Comparison of ENCODE assay signal across 24 mouse cellular contexts in genomic region chr2:50072158-50072557, GRCm38 (mm10). TPM values are rescaled to one million over a fixed set of nuclear protein-coding genes. Genes with fewer than 3 reads are reported as not detected.
DNase-seq lines count a peak whose midpoint lies in the region; TF ChIP-seq lines count a peak whose summit lies in the region.
"Had no signal": no experiment of that assay in that cellular context is flagged by ENCODE, and none has a peak within 500 bp of the region (broad histone marks: within the 10 kb centered on the region; RNA-seq: fewer than 3 reads in every experiment).

No protein-coding gene starts in this region.

- H3K4me1 ChIP-seq in heart, embryonic 10.5 days, result peaks cover 23% of the 10 kb centered on the region; the same call in 1 of the 2 replicates
- H3K4me1 ChIP-seq: embryonic facial prominence, embryonic 13.5 days; embryonic facial prominence, embryonic 15.5 days had no signal

- TF ChIP-seq CTCF in C2C12 (IDR thresholded peaks at IDR 0.05; ENCODE audit: control insufficient read depth, insufficient read depth, insufficient read length), result no peak

- H3K27ac ChIP-seq in heart, embryonic 10.5 days, result no peak overlapping the region
- H3K27ac ChIP-seq: embryonic facial prominence, embryonic 13.5 days; embryonic facial prominence, embryonic 15.5 days; forebrain, embryonic 10.5 days; forebrain, embryonic 12.5 days had no signal

- H3K27me3 ChIP-seq in heart, embryonic 10.5 days (ENCODE audit: insufficient read depth, poor library complexity, severe bottlenecking), result no peaks in the 10 kb centered on the region
- no peaks in the 10 kb centered on the region for H3K27me3 ChIP-seq in C2C12 (ENCODE audit: control insufficient read depth, insufficient read depth, insufficient read length)
- H3K27me3 ChIP-seq: embryonic facial prominence, embryonic 13.5 days; embryonic facial prominence, embryonic 15.5 days had no signal

- no peaks in the 10 kb centered on the region for H3K36me3 ChIP-seq in heart, embryonic 10.5 days
- no peaks in the 10 kb centered on the region for H3K36me3 ChIP-seq in C2C12 (ENCODE audit: control insufficient read depth, insufficient read depth)
- H3K36me3 ChIP-seq: embryonic facial prominence, embryonic 13.5 days; embryonic facial prominence, embryonic 15.5 days; forebrain, embryonic 10.5 days; forebrain, embryonic 12.5 days had no signal

- no peaks in the 10 kb centered on the region for H3K9me3 ChIP-seq in heart, embryonic 10.5 days
- H3K9me3 ChIP-seq: embryonic facial prominence, embryonic 13.5 days; embryonic facial prominence, embryonic 15.5 days; forebrain, embryonic 10.5 days; forebrain, embryonic 12.5 days had no signal

- no peak overlapping the region for H3ac ChIP-seq in C2C12 (ENCODE audit: control insufficient read depth, insufficient read length, low read depth)

- DNase-seq in heart, embryonic 10.5 days (ENCODE audit: low spot score), result peak; percentile 58
- DNase-seq in heart, adult 8-10 months (ENCODE audit: low spot score), result no peak
- peak; percentile 59 for DNase-seq in 3T3-L1 (ENCODE audit: low read depth, low spot score)
- no peak for DNase-seq in ovary, postnatal 14 days (ENCODE audit: low spot score)
- DNase-seq in spleen, adult 18-20 months, result no peak
- DNase-seq: adrenal gland, adult 2 months; adrenal gland, postnatal 10 days; adrenal gland, postnatal 25 days; B cell, adult 2 months; cerebellum, adult 11 months; cerebellum, adult 18-20 months; cerebellum, adult 8-10 months; cerebellum, adult 9-11 months; cerebellum, postnatal 14 days; cerebellum, postnatal 36 days; embryo, embryonic 11 days had no signal

- WGBS in heart, embryonic 10.5 days, result 69% methylated on average over 4 of the region's 4 CpGs

- no peaks in the 10 kb centered on the region for H3K79me3 ChIP-seq in C2C12 (ENCODE audit: low read depth)

- no peaks in the 10 kb centered on the region for H3K79me2 ChIP-seq in C2C12 (ENCODE audit: control insufficient read depth, insufficient read depth)

- H3K4me3 ChIP-seq in heart, embryonic 10.5 days, result no peak overlapping the region
- no peak overlapping the region for H3K4me3 ChIP-seq in C2C12 (ENCODE audit: insufficient read depth, poor library complexity, severe bottlenecking)
- H3K4me3 ChIP-seq: embryonic facial prominence, embryonic 13.5 days; embryonic facial prominence, embryonic 15.5 days; erythroblast, embryonic 14.5 days; forebrain, embryonic 10.5 days; forebrain, embryonic 12.5 days had no signal

TF ChIP-seq in C2C12, 6 proteins besides CTCF, POLR2A, EP300 and RAD21:
- TF ChIP-seq MYOG (IDR thresholded peaks at IDR 0.05; ENCODE audit: control insufficient read depth, extremely low read depth, insufficient read length), result no peak
- no peak for TF ChIP-seq MAX (IDR thresholded peaks at IDR 0.05)
- TF ChIP-seq USF1 (IDR thresholded peaks at IDR 0.05; ENCODE audit: low read depth), result peak; percentile 38
- peak; percentile 81 for TF ChIP-seq MYOD1 (IDR thresholded peaks at IDR 0.05; ENCODE audit: control insufficient read depth, insufficient read length, low read depth)

RNA-seq across cellular contexts. Expression of gene Lypd6, which starts 5.9 kb away (rescaled TPM):
- polyA plus RNA-seq in heart, embryonic 10.5 days (2016; fragmentation: Nextera tagmentation; extraction: Ambion mirVana), result 8.1 and 8.7 TPM in 2 replicates
- total RNA-seq in heart, adult 8-10 months (2022), result 1 to 10 TPM in 2 of 4 experiments, under 1 TPM in 2; 0.24 to 2.8 (median 0.73) TPM
- 0.55 TPM for polyA plus RNA-seq in C2C12 (2012; fragmentation: generic; extraction: Trizol)
- total RNA-seq: common myeloid progenitor, adult 5-6 weeks; MEL had no signal
- polyA plus RNA-seq: erythroblast, embryonic 14.5 days had no signal

Comparison
In these comparisons a context has a peak if more than half of its experiments do, and no peak if none do; other contexts are left out.
1. DNase-seq: peak in heart, embryonic 10.5 days (single experiment) and 3T3-L1 (single experiment); none in heart, adult 8-10 months (single experiment), ovary, postnatal 14 days (single experiment) and spleen, adult 18-20 months (0 of 2).